Mouse (Mus musculus) midbrain, embryonic 14.5 days (tissue): Measurements from ENCODE around the gene Hinfp. TPM values are rescaled to one million over a fixed set of nuclear protein-coding genes. Genes with fewer than 3 reads are reported as not detected.

Experiments used
- ATAC-seq: fragments of 200-750 bp; cut with Nextera tagmentation; 2 replicates; pipeline ENCODE4 v1.8.0; 2017; ENCODE audit warnings: moderate number of reproducible peaks, moderate library complexity; ENCODE audit not compliant: low FRiP score, low TSS enrichment
- DNase-seq: peaks from one replicate; pipeline ENCODE4 v3.0.0-alpha.2; 2015
- H3K27ac ChIP-seq: fragments of 300-500 bp; sonication (generic); replicated peaks from 2 replicates; pipeline ENCODE4 v1.5.1; 2014; ENCODE audit warnings: mild to moderate bottlenecking, low read depth, low read length, moderate library complexity
- H3K27me3 ChIP-seq: fragments of 300-500 bp; sonication (generic); 2 replicates; pipeline ENCODE4 v1.6.1; 2014; ENCODE audit warnings: low read length, control low read depth, mixed read lengths; ENCODE audit not compliant: control insufficient read depth, insufficient read depth
- H3K36me3 ChIP-seq: fragments of 300-500 bp; sonication (generic); 2 replicates; pipeline ENCODE4 v1.6.1; 2014; ENCODE audit warnings: low read length, control low read depth; ENCODE audit not compliant: control insufficient read depth, insufficient read depth
- H3K4me1 ChIP-seq: fragments of 300-500 bp; sonication (generic); 2 replicates; pipeline ENCODE4 v1.6.1; 2014; ENCODE audit warnings: mild to moderate bottlenecking, antibody characterized with exemption, low read length, control low read depth; ENCODE audit not compliant: control insufficient read depth, insufficient read depth
- H3K4me2 ChIP-seq: fragments of 300-500 bp; sonication (generic); 2 replicates; pipeline ENCODE4 v1.6.1; 2014; ENCODE audit warnings: mild to moderate bottlenecking, low read length, moderate library complexity
- H3K4me3 ChIP-seq: fragments of 300-500 bp; sonication (generic); replicated peaks from 2 replicates; pipeline ENCODE4 v1.5.1; 2014; ENCODE audit warnings: low read depth, low read length
- H3K9ac ChIP-seq: fragments of 300-500 bp; sonication (generic); replicated peaks from 2 replicates; pipeline ENCODE4 v1.6.1; 2014; ENCODE audit warnings: mild to moderate bottlenecking, low read length, moderate library complexity
- H3K9me3 ChIP-seq: fragments of 300-500 bp; sonication (generic); 2 replicates; pipeline ENCODE4 v1.6.1; 2016; ENCODE audit warnings: low read length, control low read depth, mixed read lengths; ENCODE audit not compliant: control insufficient read depth
- WGBS: fragments of 180-500 bp; shearing (Covaris S2); extraction: QIAGEN DNeasy Blood & Tissue Kit; methylation state at CpG from one replicate; pipeline ENCODE4 v1.1.7; 2014; 5-methylcytosine and 5-hydroxymethylcytosine counted together
- polyA plus RNA-seq: library from polyadenylated mRNA; unstranded; fragments of >200 nt; fragmentation: Nextera tagmentation; extraction: Ambion mirVana; gene quantifications from 2 replicates; pipeline ENCODE4 v1.2.1, GENCODE M21; 2014

The Hinfp gene
- polyA plus RNA-seq, 1 experiment from 2014 or later, result 24.7 TPM

- peak overlapping the region; percentile 62 for H3K4me2 ChIP-seq
- H3K27ac ChIP-seq, result peak overlapping the region; percentile 58
- peak overlapping the region; percentile 44 for H3K9ac ChIP-seq
- DNase-seq, result peak; percentile 39
- H3K27me3 ChIP-seq, result no peaks in the 10 kb centered on the region
- H3K4me1 ChIP-seq, result peaks cover 25% of the 10 kb centered on the region
- H3K36me3 ChIP-seq, result no peaks in the 10 kb centered on the region
- no peak for ATAC-seq
- peak overlapping the region; percentile 29 for H3K4me3 ChIP-seq
- H3K9me3 ChIP-seq, result no peaks in the 10 kb centered on the region
- WGBS, result 4% methylated on average over 23 of the region's 23 CpGs
Observed at GRCm38 (mm10) chr9:44267319-44268026, 38.0 kb downstream of the Hinfp start.

GRCm38 (mm10) chr9:44266478-44267226 lies 38.8 kb downstream of the Hinfp start:
- Histone ChIP-seq H3K27ac (peak overlapping the region; percentile 58; the same call in 1 of the 2 replicates), H3K27me3 (no peaks in the 10 kb centered on the region), H3K4me3 (no peak overlapping the region), H3K36me3 (no peaks in the 10 kb centered on the region), H3K9ac (no peak overlapping the region), H3K9me3 (no peaks in the 10 kb centered on the region), H3K4me2 (no peak overlapping the region), H3K4me1 (peaks cover 25% of the 10 kb centered on the region)
- no peak for ATAC-seq
- DNase-seq, result peak; percentile 39
- WGBS, result 44% methylated on average over 8 of the region's 8 CpGs

DNA sequence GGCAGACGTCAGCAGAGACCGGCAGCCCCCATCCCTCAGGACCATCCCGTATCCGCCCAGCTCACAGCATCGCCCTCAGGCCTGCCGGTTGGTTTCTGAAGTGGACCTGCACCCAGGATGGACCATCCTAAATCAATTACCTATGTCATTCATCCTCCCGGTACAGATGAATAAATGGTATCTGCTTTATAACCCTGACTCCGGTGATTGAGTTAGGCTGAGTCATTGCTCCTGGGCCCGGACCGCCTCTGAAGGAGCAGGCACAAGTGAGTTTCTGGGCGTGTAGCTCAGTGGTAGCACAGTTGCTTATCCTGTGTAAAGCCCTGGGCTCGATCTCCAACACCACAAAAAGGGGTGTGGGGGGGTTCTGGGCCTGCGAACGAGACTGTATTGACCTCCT lies 44.1 kb downstream of the Hinfp start:
- Histone ChIP-seq H3K9ac (no peak overlapping the region), H3K4me1 (peaks cover 13% of the 10 kb centered on the region; the same call in 1 of the 2 replicates), H3K36me3 (no peaks in the 10 kb centered on the region), H3K4me3 (no peak overlapping the region), H3K27ac (no peak overlapping the region), H3K4me2 (no peak overlapping the region), H3K27me3 (no peaks in the 10 kb centered on the region), H3K9me3 (no peaks in the 10 kb centered on the region)
- WGBS, result 86% methylated on average over 14 of the region's 14 CpGs
- no peak for ATAC-seq
- no peak for DNase-seq

DNA sequence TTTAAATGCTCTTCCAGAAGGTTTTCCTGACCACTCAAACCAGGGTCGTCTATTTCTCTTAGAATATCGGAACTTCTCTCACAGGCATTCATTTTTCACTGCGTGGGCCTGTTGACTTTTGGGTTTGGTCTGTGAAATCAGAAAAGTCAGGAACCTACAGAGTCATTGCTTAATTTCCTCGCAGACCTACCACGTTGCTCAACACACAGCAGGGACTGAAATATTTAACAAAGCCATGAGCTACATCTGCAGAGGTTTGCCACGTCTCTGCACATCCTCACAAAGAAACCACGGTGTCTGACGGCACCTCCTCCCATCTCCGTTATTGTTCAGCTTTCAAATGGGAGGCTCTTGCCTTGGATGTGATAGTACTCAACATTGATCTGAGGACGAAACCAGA lies 46.5 kb downstream of the Hinfp start:
- Histone ChIP-seq H3K27me3 (no peaks in the 10 kb centered on the region), H3K4me3 (no peak overlapping the region)
- ATAC-seq, result no peak

GRCm38 (mm10) chr9:44256213-44256612 lies 49.3 kb downstream of the Hinfp start:
- DNase-seq (no peak), ATAC-seq (no peak)
- H3K27me3 ChIP-seq, result no peaks in the 10 kb centered on the region
- H3K9ac ChIP-seq, result no peak overlapping the region
- peaks cover 30% of the 10 kb centered on the region for H3K4me1 ChIP-seq
- no peaks in the 10 kb centered on the region for H3K36me3 ChIP-seq
- no peak overlapping the region for H3K4me3 ChIP-seq
- H3K9me3 ChIP-seq, result no peaks in the 10 kb centered on the region
- no peak overlapping the region for H3K4me2 ChIP-seq
- no peak overlapping the region for H3K27ac ChIP-seq
- 88% methylated on average over 8 of the region's 8 CpGs for WGBS

More for the DNA sequence above, 46.5 kb downstream of the Hinfp start:
- Histone ChIP-seq H3K9ac (no peak overlapping the region), H3K27ac (no peak overlapping the region), H3K9me3 (no peaks in the 10 kb centered on the region), H3K4me2 (no peak overlapping the region), H3K4me1 (peaks cover 19% of the 10 kb centered on the region), H3K36me3 (no peaks in the 10 kb centered on the region)
- WGBS, result 79% methylated on average over 10 of the region's 10 CpGs
- no peak for DNase-seq

DNA sequence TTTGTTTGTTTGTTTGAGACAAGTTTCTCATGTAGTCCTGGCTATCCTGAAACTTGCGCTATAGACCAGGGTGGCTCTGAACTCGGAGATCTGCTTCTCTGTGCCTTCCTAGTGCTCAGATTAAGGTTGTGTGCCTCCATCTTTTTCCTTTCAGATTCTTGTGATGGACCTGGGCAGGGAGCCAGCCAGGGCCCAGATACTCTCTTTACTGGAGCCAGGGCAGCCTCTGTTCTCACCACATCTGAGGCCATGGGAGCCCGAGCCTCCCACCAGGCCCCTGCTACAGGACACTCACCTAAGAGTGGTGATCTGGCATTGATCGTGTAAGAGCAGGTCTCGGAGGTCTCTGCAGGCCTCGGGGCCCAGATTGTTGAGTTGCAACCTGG lies 50.3 kb downstream of the Hinfp start:
- Histone ChIP-seq H3K36me3 (no peaks in the 10 kb centered on the region), H3K9ac (no peak overlapping the region; the same call in 1 of the 2 replicates), H3K4me3 (no peak overlapping the region), H3K27me3 (no peaks in the 10 kb centered on the region), H3K27ac (peak overlapping the region; percentile 79), H3K9me3 (no peaks in the 10 kb centered on the region), H3K4me1 (peaks cover 30% of the 10 kb centered on the region), H3K4me2 (peak overlapping the region; percentile 25; the same call in 1 of the 2 replicates)
- DNase-seq (peak; percentile 64), ATAC-seq (peak; percentile 58; the same call in 1 of the 2 replicates)
- 37% methylated on average over 6 of the region's 6 CpGs for WGBS

GRCm38 (mm10) chr9:44254508-44255135 lies 50.8 kb downstream of the Hinfp start:
- 3% methylated on average over 5 of the region's 5 CpGs for WGBS
- Histone ChIP-seq H3K4me2 (peak overlapping the region; percentile 25; the same call in 1 of the 2 replicates), H3K27ac (peak overlapping the region; percentile 79)

GRCm38 (mm10) chr9:44253441-44253840 lies 52.0 kb downstream of the Hinfp start:
- Histone ChIP-seq H3K4me3 (no peak overlapping the region), H3K9ac (no peak overlapping the region), H3K4me1 (peaks cover 30% of the 10 kb centered on the region), H3K4me2 (no peak overlapping the region), H3K36me3 (no peaks in the 10 kb centered on the region), H3K9me3 (no peaks in the 10 kb centered on the region), H3K27ac (peak overlapping the region; percentile 79; the same call in 1 of the 2 replicates), H3K27me3 (no peaks in the 10 kb centered on the region)
- 70% methylated on average over 6 of the region's 6 CpGs for WGBS
- no peak for ATAC-seq
- DNase-seq, result peak; percentile 12

More at GRCm38 (mm10) chr9:44254508-44255135, 50.8 kb downstream of the Hinfp start:
- Histone ChIP-seq H3K9ac (no peak overlapping the region; the same call in 1 of the 2 replicates), H3K27me3 (no peaks in the 10 kb centered on the region), H3K4me3 (no peak overlapping the region), H3K9me3 (no peaks in the 10 kb centered on the region), H3K36me3 (no peaks in the 10 kb centered on the region), H3K4me1 (peaks cover 30% of the 10 kb centered on the region)
- DNase-seq (peak; percentile 82), ATAC-seq (peak; percentile 71; the same call in 1 of the 2 replicates)
